Mouse (Mus musculus): Measurements from ENCODE around the gene Zfp956. TPM values are rescaled to one million over a fixed set of nuclear protein-coding genes. Genes with fewer than 3 reads are reported as not detected.

The Zfp956 gene
- polyA plus RNA-seq (2015; fragmentation: Nextera tagmentation; extraction: Ambion mirVana): 21.4 and 24.7 TPM in 2 replicates

GRCm38 (mm10) chr6:47953191-47953726 lies at the start of gene Zfp956:
TSS of gene Zfp956 (plus strand) at chr6:47953390.
- under 1% methylated on average over 31 of the region's 31 CpGs for WGBS
- peaks cover 18% of the 10 kb centered on the region for H3K4me1 ChIP-seq
- H3K27me3 ChIP-seq (replicated peaks): no peaks in the 10 kb centered on the region
- peak within 1 kb of the TSS; percentile 77 for H3K9ac ChIP-seq
- ATAC-seq (replicated peaks): peak; percentile 100
- peak within 1 kb of the TSS; percentile 79 for H3K27ac ChIP-seq
- H3K9me3 ChIP-seq: no peaks in the 10 kb centered on the region
- 0 out of 2 replicates have a peak, but pooled peaks cover 6% of the 10 kb centered on the region for H3K36me3 ChIP-seq (replicated peaks)
- H3K4me3 ChIP-seq: peak within 1 kb of the TSS; percentile 76
- peak within 1 kb of the TSS; percentile 64 for H3K4me2 ChIP-seq

- no peak overlapping the region for H3K4me2 ChIP-seq
- 77% methylated on average over 4 of the region's 4 CpGs for WGBS
- no peaks in the 10 kb centered on the region for H3K4me1 ChIP-seq
- no peak overlapping the region for H3K4me3 ChIP-seq
- no peak for ATAC-seq (replicated peaks)
- H3K9me3 ChIP-seq: no peaks in the 10 kb centered on the region
- no peak overlapping the region for H3K9ac ChIP-seq
- no peaks in the 10 kb centered on the region for H3K27me3 ChIP-seq (replicated peaks)
- peaks cover 76% of the 10 kb centered on the region for H3K36me3 ChIP-seq (replicated peaks)
- H3K27ac ChIP-seq: no peak overlapping the region
These were observed 49.6 kb upstream of the Zfp956 start for GRCm38 (mm10) chr6:47903587-47903986.

DNA sequence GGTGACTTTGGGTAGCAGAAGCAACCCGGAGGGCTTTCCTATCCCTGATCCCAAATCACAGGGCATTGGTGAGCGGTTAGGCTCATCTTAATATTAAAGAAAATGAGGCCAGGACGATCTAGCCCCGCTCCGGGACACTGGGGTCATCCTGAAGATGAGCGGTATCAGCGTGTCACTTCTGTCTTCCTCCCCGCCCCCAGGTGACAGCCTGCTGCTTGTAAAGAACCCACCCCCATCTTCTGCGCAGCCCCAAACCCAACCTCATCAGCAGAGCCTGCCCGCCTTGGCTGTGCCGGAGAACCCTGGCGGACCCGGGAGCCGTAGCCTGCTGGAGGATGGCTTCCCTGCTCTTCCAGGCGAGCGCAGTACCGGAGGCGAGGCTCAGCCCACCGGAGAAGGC lies 48.8 kb upstream of the Zfp956 start:
- Histone ChIP-seq H3K4me1 (no peaks in the 10 kb centered on the region), H3K4me3 (no peak overlapping the region), H3K36me3 (replicated peaks) (peaks cover 69% of the 10 kb centered on the region), H3K27me3 (replicated peaks) (no peaks in the 10 kb centered on the region), H3K4me2 (no peak overlapping the region), H3K27ac (no peak overlapping the region), H3K9ac (no peak overlapping the region), H3K9me3 (no peaks in the 10 kb centered on the region)
- ATAC-seq (replicated peaks): no peak
- 44% methylated on average over 19 of the region's 19 CpGs for WGBS

- no peak overlapping the region for H3K4me3 ChIP-seq
- H3K4me2 ChIP-seq: no peak overlapping the region
- 57% methylated on average over 44 of the region's 44 CpGs for WGBS
- no peaks in the 10 kb centered on the region for H3K27me3 ChIP-seq (replicated peaks)
- peaks cover 64% of the 10 kb centered on the region for H3K36me3 ChIP-seq (replicated peaks)
- no peaks in the 10 kb centered on the region for H3K4me1 ChIP-seq
- no peaks in the 10 kb centered on the region for H3K9me3 ChIP-seq
- ATAC-seq (replicated peaks): peak; percentile 48
- H3K27ac ChIP-seq: no peak overlapping the region
- H3K9ac ChIP-seq: no peak overlapping the region
These were observed 48.1 kb upstream of the Zfp956 start for GRCm38 (mm10) chr6:47904917-47905695.

- H3K4me3 ChIP-seq: no peak overlapping the region
- no peaks in the 10 kb centered on the region for H3K4me1 ChIP-seq
- H3K27me3 ChIP-seq (replicated peaks): no peaks in the 10 kb centered on the region
- H3K4me2 ChIP-seq: no peak overlapping the region
- no peak overlapping the region for H3K9ac ChIP-seq
- 100% methylated on average over 5 of the region's 5 CpGs for WGBS
- no peak overlapping the region for H3K27ac ChIP-seq
- H3K36me3 ChIP-seq (replicated peaks): peaks cover 55% of the 10 kb centered on the region
- ATAC-seq (replicated peaks): no peak
- no peaks in the 10 kb centered on the region for H3K9me3 ChIP-seq
These were observed 46.9 kb upstream of the Zfp956 start for GRCm38 (mm10) chr6:47906326-47906725.

GRCm38 (mm10) chr6:47909007-47909406 lies 44.2 kb upstream of the Zfp956 start:
- no peak overlapping the region for H3K4me3 ChIP-seq
- no peak overlapping the region for H3K4me2 ChIP-seq
- H3K9me3 ChIP-seq: no peaks in the 10 kb centered on the region
- no peaks in the 10 kb centered on the region for H3K4me1 ChIP-seq
- H3K27ac ChIP-seq: no peak overlapping the region
- no peaks in the 10 kb centered on the region for H3K27me3 ChIP-seq (replicated peaks)
- H3K36me3 ChIP-seq (replicated peaks): peaks cover 33% of the 10 kb centered on the region
- ATAC-seq (replicated peaks): no peak
- WGBS: 97% methylated on average over 1 of the region's 1 CpGs
- H3K9ac ChIP-seq: no peak overlapping the region

DNA sequence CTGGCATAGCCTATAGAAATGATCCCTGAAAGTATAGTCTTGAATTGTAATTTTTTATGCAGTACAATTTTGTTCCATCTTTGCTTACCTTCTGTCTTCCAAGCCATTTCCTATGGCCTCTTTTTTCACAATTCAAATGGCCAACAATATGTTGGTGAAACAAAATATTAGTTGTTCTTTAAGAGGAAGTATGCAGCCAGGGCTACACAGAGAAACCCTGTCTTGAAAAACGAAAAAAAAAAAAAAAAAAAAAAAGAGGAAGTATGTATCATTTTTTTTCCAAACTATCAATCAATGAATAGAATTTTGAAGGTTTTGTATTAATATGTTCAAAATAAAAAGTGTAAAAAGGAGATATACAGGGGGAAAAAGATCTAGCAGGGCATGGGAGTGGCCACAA lies 41.5 kb upstream of the Zfp956 start:
- no peak for ATAC-seq (replicated peaks)
- H3K4me3 ChIP-seq: no peak overlapping the region

DNA sequence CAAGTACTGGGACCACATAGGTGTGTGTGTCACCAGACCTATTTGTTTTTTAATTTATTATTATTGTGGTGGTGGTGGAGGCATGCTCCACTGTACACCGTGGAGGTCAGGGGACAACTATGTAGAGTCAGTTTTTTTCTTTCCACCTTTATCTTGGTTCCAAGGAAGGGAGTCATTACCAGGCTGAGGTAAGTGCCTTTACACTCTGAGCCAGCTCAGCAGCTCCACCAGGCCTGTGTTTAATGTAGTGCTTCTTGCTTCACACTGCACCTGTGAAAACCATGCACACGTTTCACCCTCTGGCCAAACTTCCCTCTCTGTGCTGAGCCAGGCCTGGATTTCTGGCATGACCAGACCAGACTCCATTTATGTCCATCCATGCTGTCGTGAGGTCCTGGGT lies 40.2 kb upstream of the Zfp956 start:
- H3K4me3 ChIP-seq: no peak overlapping the region
- H3K4me1 ChIP-seq: no peaks in the 10 kb centered on the region
- no peak overlapping the region for H3K9ac ChIP-seq
- no peaks in the 10 kb centered on the region for H3K9me3 ChIP-seq
- no peak overlapping the region for H3K4me2 ChIP-seq
- H3K27ac ChIP-seq: no peak overlapping the region
- 0 out of 2 replicates have a peak, but pooled peaks cover under 1% of the 10 kb centered on the region for H3K36me3 ChIP-seq (replicated peaks)
- WGBS: 62% methylated on average over 3 of the region's 3 CpGs
- no peak for ATAC-seq (replicated peaks)
- no peaks in the 10 kb centered on the region for H3K27me3 ChIP-seq (replicated peaks)

More for the DNA sequence above, 41.5 kb upstream of the Zfp956 start:
- no peaks in the 10 kb centered on the region for H3K9me3 ChIP-seq
- no peak overlapping the region for H3K9ac ChIP-seq
- no peaks in the 10 kb centered on the region for H3K4me1 ChIP-seq
- H3K27me3 ChIP-seq (replicated peaks): no peaks in the 10 kb centered on the region
- WGBS: 61% methylated on average over 1 of the region's 1 CpGs
- no peak overlapping the region for H3K27ac ChIP-seq
- H3K4me2 ChIP-seq: no peak overlapping the region
- peaks cover 8% of the 10 kb centered on the region; the same call in 1 of the 2 replicates for H3K36me3 ChIP-seq (replicated peaks)

DNA sequence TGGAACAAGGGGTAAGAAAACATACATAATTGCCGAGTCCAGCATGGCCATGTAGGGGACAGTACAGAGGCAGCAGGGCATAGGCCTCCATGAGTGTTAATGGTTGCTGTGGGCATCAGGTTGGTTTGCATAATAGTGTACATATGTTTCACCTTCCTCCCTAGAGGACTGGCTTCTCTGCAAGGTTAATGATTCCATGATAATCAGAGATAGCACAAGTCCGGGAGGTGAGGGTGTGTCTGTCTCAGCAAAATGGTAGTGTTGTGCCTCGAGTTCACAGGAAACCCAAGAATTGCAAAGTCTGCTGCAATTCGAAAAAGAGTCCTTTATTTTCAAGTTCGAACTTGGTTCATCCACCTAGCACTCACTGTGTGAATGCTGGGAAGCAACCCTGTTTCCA lies 36.1 kb upstream of the Zfp956 start:
- Histone ChIP-seq H3K27me3 (replicated peaks) (no peaks in the 10 kb centered on the region), H3K27ac (no peak overlapping the region), H3K36me3 (replicated peaks) (no peaks in the 10 kb centered on the region), H3K4me3 (no peak overlapping the region), H3K4me1 (peaks cover 16% of the 10 kb centered on the region), H3K9ac (no peak overlapping the region), H3K4me2 (no peak overlapping the region), H3K9me3 (no peaks in the 10 kb centered on the region)
- no peak for ATAC-seq (replicated peaks)
- 85% methylated on average over 5 of the region's 5 CpGs for WGBS

GRCm38 (mm10) chr6:47918768-47919274 lies 34.4 kb upstream of the Zfp956 start:
- Histone ChIP-seq H3K4me3 (no peak overlapping the region), H3K9me3 (no peaks in the 10 kb centered on the region), H3K27me3 (replicated peaks) (no peaks in the 10 kb centered on the region), H3K27ac (no peak overlapping the region), H3K36me3 (replicated peaks) (no peaks in the 10 kb centered on the region), H3K4me2 (no peak overlapping the region), H3K4me1 (peaks cover 20% of the 10 kb centered on the region), H3K9ac (no peak overlapping the region)
- ATAC-seq (replicated peaks): no peak
- 86% methylated on average over 3 of the region's 3 CpGs for WGBS

DNA sequence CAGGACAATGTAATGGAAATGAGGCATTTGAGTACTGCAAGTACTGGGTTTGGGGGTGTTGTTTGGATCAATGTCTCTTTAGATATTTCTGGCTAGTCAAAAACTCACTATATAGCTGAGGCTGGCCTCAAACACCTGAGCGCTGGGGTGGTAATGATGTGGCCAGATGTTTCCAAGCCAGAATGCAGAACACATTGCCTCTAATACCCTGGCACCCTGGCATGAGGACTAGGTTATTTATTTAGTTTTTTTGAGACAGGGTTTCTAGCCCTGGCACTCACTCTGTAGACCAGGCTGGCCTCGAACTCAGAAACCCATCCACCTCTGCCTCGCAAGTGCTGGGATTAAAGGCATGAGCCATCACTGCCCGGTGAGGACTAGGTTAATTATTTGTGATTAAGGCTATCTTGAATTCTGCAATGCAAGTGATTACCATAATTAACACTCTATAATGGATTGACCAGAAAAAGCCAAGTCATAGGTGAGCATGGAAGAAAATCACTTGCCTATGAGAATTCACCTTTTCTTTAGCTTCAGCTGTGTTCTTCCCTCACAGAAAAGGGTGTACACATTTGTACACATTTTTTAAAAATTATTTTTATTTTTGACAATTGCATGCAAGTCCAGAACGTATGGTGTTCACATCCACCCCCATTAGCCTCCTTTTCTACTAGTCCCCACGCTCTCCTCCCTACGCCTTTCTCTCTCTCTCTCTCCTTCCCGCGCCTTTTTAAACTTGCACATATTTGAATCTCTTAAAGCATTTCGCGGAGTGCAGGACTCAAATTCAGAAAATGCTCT lies 33.3 kb upstream of the Zfp956 start:
- H3K9ac ChIP-seq: peak overlapping the region; percentile 38; the same call in 1 of the 2 replicates
- no peaks in the 10 kb centered on the region for H3K27me3 ChIP-seq (replicated peaks)
- H3K4me1 ChIP-seq: peaks cover 20% of the 10 kb centered on the region
- peak overlapping the region; percentile 95 for H3K4me3 ChIP-seq
- peak; percentile 24 for ATAC-seq (replicated peaks)
- peak overlapping the region; percentile 96 for H3K27ac ChIP-seq
- H3K4me2 ChIP-seq: peak overlapping the region; percentile 91
- H3K9me3 ChIP-seq: no peaks in the 10 kb centered on the region
- H3K36me3 ChIP-seq (replicated peaks): no peaks in the 10 kb centered on the region
- 26% methylated on average over 11 of the region's 11 CpGs for WGBS

All from midbrain, embryonic 15.5 days (tissue).